In the genomic region with DNA sequence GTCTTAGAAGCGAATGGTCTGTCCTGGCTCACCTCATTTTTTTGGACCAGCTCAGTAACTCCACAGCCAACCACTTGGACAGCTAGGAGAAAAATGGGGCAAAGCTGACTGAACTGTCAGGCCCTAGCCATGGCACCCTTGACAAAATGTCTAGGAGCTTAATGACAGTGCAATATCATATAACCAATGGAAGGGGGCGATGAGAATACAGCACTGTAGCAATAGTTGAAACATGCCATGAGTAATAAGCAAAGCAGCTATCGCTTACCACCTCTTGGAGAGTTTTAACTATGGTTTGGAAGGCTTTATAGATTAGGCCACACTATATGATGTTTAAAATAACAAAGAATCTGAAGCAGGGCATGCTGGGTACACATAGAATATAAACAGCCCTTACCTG, we compare ENCODE assay signal across 27 mouse cellular contexts. TPM values are rescaled to one million over a fixed set of nuclear protein-coding genes. Genes with fewer than 3 reads are reported as not detected.
DNase-seq lines count a peak whose midpoint lies in the region; TF ChIP-seq lines count a peak whose summit lies in the region.
"Had no signal": no experiment of that assay in that cellular context is flagged by ENCODE, and none has a peak within 500 bp of the region (broad histone marks: within the 10 kb centered on the region; RNA-seq: fewer than 3 reads in every experiment).

No protein-coding gene starts in this region.

- no peak overlapping the region for H3K27ac ChIP-seq in gastrocnemius, adult 2 months
- H3K27ac ChIP-seq: embryonic facial prominence, embryonic 13.5 days; heart, embryonic 10.5 days; hindbrain, embryonic 12.5 days; hindbrain, postnatal 0 days; intestine, embryonic 15.5 days; limb, embryonic 12.5 days; lung, embryonic 15.5 days; midbrain, embryonic 10.5 days; neural tube, embryonic 12.5 days; stomach, embryonic 15.5 days had no signal

- no peak for DNase-seq in gastrocnemius, adult 2 months
- DNase-seq in gastrocnemius, postnatal 25 days = no peak
- DNase-seq in 3134 (ENCODE audit: extremely low read depth, insufficient read length, low spot score) (peak; percentile 12), NIH3T3 (ENCODE audit: low read depth) (peak; percentile 48)
- DNase-seq in c-Kit-positive CD71-positive TER-119-positive erythroid progenitor cells, embryonic 14.5 days (ENCODE audit: low spot score) = peak; percentile 6
- no peak for DNase-seq in adrenal gland, adult (ENCODE audit: inconsistent age in 2 of 2, low spot score in 1 of 2)
- no peak for DNase-seq in adrenal gland, postnatal 4 days (ENCODE audit: low spot score in 2 of 2)
- DNase-seq: adrenal gland, adult 8-10 months; cerebellum, adult 11-12 months; gastrocnemius, postnatal 10 days; heart, postnatal 36 days; kidney, adult 2 months; kidney, postnatal 36 days; layer of hippocampus, postnatal 36 days; right cerebral cortex, postnatal 14 days; thymus, postnatal 14 days had no signal

- H3K4me3 ChIP-seq in gastrocnemius, adult 2 months = no peak overlapping the region
- H3K4me3 ChIP-seq: embryonic facial prominence, embryonic 13.5 days; heart, embryonic 10.5 days; hindbrain, embryonic 12.5 days; intestine, embryonic 15.5 days; limb, embryonic 12.5 days; lung, embryonic 15.5 days; midbrain, embryonic 10.5 days; myocyte; neural tube, embryonic 12.5 days; stomach, embryonic 15.5 days had no signal

- peak; percentile 45 for TF ChIP-seq CTCF in gastrocnemius, adult 2 months (IDR thresholded peaks at IDR 0.05)

- intact Hi-C loops in gastrocnemius, adult 2 months (cut with DNase I) = no loop called here

RNA-seq across cellular contexts. Expression of a gene that starts 45.4 kb away (rescaled TPM):
- total RNA-seq in gastrocnemius, adult 2 months (2021) = 1 to 10 TPM; 5.7 to 6.1 TPM
- 1 to 10 TPM; 4.3 to 6.1 TPM for total RNA-seq in gastrocnemius, postnatal 25 days (2021)
- 1 to 10 TPM; 5.8 to 8.3 TPM for total RNA-seq in adrenal gland, postnatal 4 days (2021)

RNA-seq across cellular contexts. Expression of a gene that starts 46.3 kb away (rescaled TPM):
- total RNA-seq in gastrocnemius, adult 2 months (2021) = 10 to 100 TPM; 36.9 to 52.0 TPM
- total RNA-seq in gastrocnemius, postnatal 25 days (2021) = 10 to 100 TPM; 40.1 to 42.3 TPM
- 10 to 100 TPM; 79.9 to 85.4 TPM for total RNA-seq in adrenal gland, postnatal 4 days (2021)

Comparison
In these comparisons a context has a peak if more than half of its experiments do, and no peak if none do; other contexts are left out.
1. DNase-seq: peak in 3134 (single experiment), NIH3T3 (single experiment) and c-Kit-positive CD71-positive TER-119-positive erythroid progenitor cells, embryonic 14.5 days (single experiment); none in gastrocnemius, adult 2 months (single experiment), gastrocnemius, postnatal 25 days (single experiment), adrenal gland, adult (0 of 2) and adrenal gland, postnatal 4 days (0 of 2).